Mouse (Mus musculus) thymus, adult 18-20 months (tissue): ENCODE results near the gene Adra2c.

Experiments
- DNase-seq, 2 experiments: peaks; one replicate each; pipeline ENCODE4 v3.0.0; 2022; ENCODE audit warnings: mixed read lengths in 2 of 2

Adra2c gene

DNA sequence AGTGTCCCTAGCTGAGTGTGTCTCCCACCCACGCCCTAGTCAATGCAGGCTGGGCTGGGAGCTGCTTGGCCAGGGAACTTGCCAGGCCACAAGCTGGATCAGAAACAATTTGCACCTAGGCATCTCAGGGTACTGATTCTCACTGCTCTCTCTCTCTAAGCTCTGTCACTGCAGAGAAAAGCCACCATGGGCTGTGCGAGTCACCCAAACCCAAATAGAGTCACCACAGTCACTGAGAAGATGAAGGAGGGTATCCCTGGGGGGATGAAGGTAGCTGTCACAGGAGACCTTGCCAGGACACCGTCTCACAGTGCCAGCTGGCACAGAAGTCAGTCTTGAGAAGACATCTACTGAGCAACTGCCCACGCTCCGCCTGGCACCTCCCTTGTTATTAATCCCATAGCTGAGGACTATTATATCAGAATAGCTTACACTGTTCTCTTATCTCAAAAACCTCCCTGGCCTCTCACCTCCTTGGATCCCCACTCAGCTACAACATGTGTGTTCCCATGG, 33.7 kb downstream of the Adra2c start:
- no peak for DNase-seq

DNA sequence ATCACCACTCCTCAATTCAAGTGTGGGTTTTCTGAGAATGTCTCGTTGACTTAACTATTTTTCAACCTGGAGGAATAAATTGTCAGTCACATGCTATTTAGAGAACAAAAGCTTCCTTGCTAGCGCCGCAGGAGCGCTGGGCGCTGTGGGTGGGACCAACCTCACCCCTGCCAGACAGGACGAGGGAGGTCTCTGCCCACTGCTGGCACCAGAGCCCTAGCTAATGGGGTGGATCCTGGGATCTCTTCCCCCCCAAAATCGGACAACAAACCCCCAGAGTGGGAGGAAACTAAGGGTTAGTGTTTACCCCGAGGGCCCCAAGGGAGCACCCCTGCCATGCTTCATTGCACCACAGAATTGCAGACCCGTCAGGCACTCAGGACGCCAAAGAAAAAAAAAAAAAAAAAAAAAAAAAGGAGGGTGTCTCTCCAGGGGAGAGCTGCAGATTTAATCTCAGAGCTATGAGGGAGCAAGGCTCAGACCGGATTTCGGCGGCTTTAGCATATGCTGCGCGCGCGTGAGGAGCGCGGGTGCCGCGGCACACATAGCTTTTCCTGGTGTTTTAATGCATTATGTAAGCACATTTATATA, 35.2 kb downstream of the Adra2c start:
- DNase-seq, result no peak

DNA sequence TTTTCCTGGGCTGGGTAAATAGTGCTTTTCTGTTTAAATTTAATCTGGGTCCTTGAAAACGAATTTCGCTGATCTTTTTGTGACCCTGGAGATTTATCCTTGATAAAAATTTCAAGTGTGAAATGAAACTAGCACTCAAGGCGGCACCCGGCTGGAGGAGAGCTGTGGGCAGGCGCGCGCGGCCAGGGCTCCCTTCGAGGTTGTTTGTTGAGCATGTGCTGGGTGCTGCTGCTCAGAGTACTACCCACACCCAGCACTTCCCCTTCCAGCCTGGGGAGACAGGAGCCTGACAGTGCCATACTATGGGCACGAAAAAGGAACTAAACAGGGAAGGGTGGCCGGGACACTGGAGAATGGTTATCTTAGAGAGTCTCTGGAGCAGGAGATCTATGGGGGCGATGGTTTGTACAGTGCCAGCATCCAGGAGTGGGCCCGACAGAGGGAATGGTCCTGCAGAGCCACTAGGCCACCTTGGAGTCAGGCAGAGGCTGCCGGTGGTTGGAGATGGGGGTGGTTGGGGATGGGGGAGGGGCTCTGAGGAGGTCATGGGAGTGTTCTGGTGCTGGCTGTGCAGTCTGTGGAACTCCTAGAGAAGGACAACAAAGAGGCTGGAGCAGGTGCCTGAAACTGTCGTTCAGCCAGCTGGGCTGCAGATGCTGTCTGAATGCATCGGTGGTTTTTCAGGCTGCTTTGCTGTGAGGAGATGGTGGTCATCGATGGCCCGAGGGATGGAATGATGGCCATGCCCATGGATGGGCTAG, 35.9 kb downstream of the Adra2c start:
- no peak for DNase-seq

DNA sequence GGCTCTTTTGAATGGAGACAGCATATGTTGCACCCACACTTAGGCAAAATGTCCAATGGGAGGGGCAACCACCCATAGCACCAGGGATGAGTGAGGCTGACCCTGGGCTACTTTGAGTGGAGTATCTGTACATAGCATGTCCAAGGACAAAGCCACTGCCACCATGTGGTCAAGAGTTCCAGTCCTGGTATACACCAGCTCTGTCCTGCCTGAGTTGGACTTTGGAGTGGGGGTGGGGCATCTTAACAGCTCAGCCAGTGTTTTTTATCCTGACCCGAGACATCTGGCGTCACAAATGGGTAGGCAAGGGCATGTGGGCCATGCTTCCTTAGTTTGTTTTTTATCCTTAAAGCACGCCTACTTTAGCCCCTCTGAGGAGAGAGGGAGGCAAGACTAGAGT, 36.5 kb downstream of the Adra2c start:
- DNase-seq, result no peak

DNA sequence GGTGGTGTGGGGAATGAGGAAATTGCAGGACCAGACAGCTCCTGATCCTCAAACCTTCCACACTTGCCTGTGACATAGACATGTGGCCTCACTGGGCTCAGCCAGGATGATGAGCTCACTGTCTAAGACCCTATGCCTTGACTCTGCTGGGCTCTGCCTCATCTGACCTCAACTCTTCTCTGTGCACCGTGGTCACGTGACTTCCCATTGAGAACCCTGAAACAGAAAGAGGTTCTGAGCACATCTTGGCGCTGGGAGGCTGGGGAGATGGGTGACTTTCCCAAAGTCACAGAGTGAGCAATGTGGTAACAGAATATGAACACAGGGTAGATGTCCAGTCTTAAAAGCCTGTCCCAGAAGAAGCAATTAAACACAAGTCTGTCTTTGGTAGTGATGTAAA, 37.1 kb downstream of the Adra2c start:
- DNase-seq, result no peak

DNA sequence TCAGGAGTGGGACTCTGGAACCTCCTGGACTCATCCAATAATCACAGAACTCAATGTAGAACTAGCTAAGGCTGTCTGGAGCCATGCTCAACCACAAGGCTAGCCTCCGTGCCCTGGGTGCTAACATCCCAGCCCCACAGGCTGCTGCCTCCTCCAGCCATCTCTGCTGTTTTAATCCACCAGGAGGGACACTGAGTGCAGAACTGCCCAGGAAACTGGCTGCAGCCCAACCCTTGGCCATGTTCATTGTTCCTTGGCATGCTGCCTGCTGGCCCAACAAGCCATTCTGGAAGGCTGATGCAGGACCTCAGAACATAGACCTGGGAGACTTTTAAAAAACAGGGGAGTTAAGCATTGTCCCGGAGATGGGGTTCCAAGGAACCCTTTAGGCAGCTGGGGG, 42.5 kb downstream of the Adra2c start:
- no peak for DNase-seq

DNA sequence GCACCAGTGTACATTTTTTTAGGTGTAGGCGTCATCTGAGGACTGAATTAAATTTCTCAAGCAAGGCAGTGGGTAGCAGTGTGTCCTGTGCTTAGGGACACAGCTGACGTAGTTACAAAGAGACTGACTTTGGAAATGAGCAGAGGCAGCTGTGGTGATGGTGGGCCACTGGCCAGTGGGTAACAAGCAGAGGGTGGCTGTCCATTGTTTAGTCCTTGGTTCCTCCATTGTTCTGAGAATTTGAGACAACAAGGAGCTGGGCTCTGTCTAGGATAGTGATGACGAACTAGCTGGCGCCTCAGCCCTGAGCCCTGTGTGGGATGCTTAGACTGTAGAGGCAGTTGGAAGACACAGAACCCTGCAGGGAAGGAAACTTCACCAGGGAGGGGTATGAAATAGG, 52.7 kb downstream of the Adra2c start:
- DNase-seq, result no peak
